Mouse (Mus musculus) cerebellum, adult 11 months (tissue): ENCODE data around the gene Olfr1506.
"Not testable (repeated sequence)": the region's sequence is repeated elsewhere in the genome, so short reads cannot be mapped to it uniquely, and the experiment has no call there.

Experiments
- DNase-seq: peaks from one replicate; pipeline ENCODE4 v3.0.0; 2022

Olfr1506 gene

GRCm38 (mm10) chr2:90224393-90224792, at the start of gene Olfr1506:
TSS of gene Olfr1506 (minus strand) at chr2:90224493.
- not testable (repeated sequence) for DNase-seq

GRCm38 (mm10) chr2:90270932-90271331, 46.6 kb upstream of the Olfr1506 start, which contains the start of gene Olfr1271:
TSS of gene Olfr1271 (minus strand) at chr2:90271032.
- no peak for DNase-seq

GRCm38 (mm10) chr2:90257492-90257891, 33.2 kb upstream of the Olfr1506 start, which contains the start of gene Olfr142:
TSS of gene Olfr142 (minus strand) at chr2:90257592.
- no peak for DNase-seq

GRCm38 (mm10) chr2:90199606-90200005, 24.7 kb downstream of the Olfr1506 start:
- not testable (repeated sequence) for DNase-seq

GRCm38 (mm10) chr2:90195285-90195684, 29.0 kb downstream of the Olfr1506 start:
- DNase-seq: not testable (repeated sequence)

- DNase-seq: not testable (repeated sequence)
Measured at GRCm38 (mm10) chr2:90194750-90195149, 29.5 kb downstream of the Olfr1506 start.

GRCm38 (mm10) chr2:90187082-90187481, 37.2 kb downstream of the Olfr1506 start:
- not testable (repeated sequence) for DNase-seq

GRCm38 (mm10) chr2:90186082-90186481, 38.2 kb downstream of the Olfr1506 start:
- DNase-seq: not testable (repeated sequence)
